Mouse (Mus musculus): Measurements from ENCODE around the gene Tiam1. TPM values are rescaled to one million over a fixed set of nuclear protein-coding genes. Genes with fewer than 3 reads are reported as not detected.

The Tiam1 gene
- polyA plus RNA-seq, 1 experiment from 2014 or later: 18.6 TPM

DNA sequence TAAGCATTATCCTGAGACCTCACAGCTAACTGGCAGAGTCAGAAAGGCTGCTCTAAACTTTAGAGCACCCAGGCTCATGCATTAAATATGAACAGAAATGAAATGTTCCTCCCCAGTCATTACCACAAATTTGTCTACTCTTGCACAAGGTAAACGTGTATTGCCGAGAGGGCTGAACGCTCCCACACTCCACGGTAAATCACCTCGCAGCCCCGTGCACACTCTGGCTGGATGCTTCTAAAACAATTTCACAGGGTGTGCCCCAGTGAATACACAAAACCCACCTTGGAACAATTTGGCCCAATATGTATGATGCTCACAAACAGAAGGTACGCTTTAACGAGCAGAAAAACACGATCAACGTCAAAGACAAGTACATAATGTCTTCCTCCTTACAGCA, 185.5 kb downstream of the Tiam1 start:
- Histone ChIP-seq H3K27ac (no peak overlapping the region), H3K4me2 (no peak overlapping the region), H3K36me3 (no peaks in the 10 kb centered on the region), H3K9ac (no peak overlapping the region), H3K9me3 (replicated peaks) (no peaks in the 10 kb centered on the region), H3K4me3 (replicated peaks) (no peak overlapping the region), H3K27me3 (no peaks in the 10 kb centered on the region), H3K4me1 (peaks cover 47% of the 10 kb centered on the region)
- no peak for ATAC-seq (replicated peaks; ENCODE audit: low FRiP score)
- 55% methylated on average over 10 of the region's 10 CpGs for WGBS

- H3K4me2 ChIP-seq: no peak overlapping the region
- H3K9me3 ChIP-seq (replicated peaks): no peaks in the 10 kb centered on the region
- no peaks in the 10 kb centered on the region for H3K36me3 ChIP-seq
- H3K4me1 ChIP-seq: peaks cover 36% of the 10 kb centered on the region
- 61% methylated on average over 8 of the region's 8 CpGs for WGBS
- no peak overlapping the region for H3K4me3 ChIP-seq (replicated peaks)
- peak; percentile 61; the same call in 1 of the 2 replicates for ATAC-seq (replicated peaks; ENCODE audit: low FRiP score)
- no peak overlapping the region for H3K9ac ChIP-seq
- H3K27ac ChIP-seq: peak overlapping the region; percentile 59
- H3K27me3 ChIP-seq: no peaks in the 10 kb centered on the region
Measured at GRCm38 (mm10) chr16:89954525-89954924, 189.0 kb downstream of the Tiam1 start.

- Histone ChIP-seq H3K9me3 (replicated peaks) (no peaks in the 10 kb centered on the region), H3K9ac (no peak overlapping the region), H3K4me3 (replicated peaks) (no peak overlapping the region), H3K27me3 (no peaks in the 10 kb centered on the region), H3K4me2 (no peak overlapping the region), H3K36me3 (no peaks in the 10 kb centered on the region), H3K4me1 (peaks cover 31% of the 10 kb centered on the region), H3K27ac (peak overlapping the region; percentile 59)
- ATAC-seq (replicated peaks; ENCODE audit: low FRiP score): no peak
- 71% methylated on average over 1 of the region's 1 CpGs for WGBS
Measured at GRCm38 (mm10) chr16:89954114-89954513, 189.5 kb downstream of the Tiam1 start.

- no peak for ATAC-seq (replicated peaks; ENCODE audit: low FRiP score)
- no peak overlapping the region for H3K4me3 ChIP-seq (replicated peaks)
- WGBS: 80% methylated on average over 5 of the region's 5 CpGs
- H3K4me1 ChIP-seq: peaks cover 20% of the 10 kb centered on the region
- H3K36me3 ChIP-seq: no peaks in the 10 kb centered on the region
- H3K27ac ChIP-seq: no peak overlapping the region
- H3K4me2 ChIP-seq: no peak overlapping the region
- H3K27me3 ChIP-seq: no peaks in the 10 kb centered on the region
- H3K9ac ChIP-seq: no peak overlapping the region
- no peaks in the 10 kb centered on the region for H3K9me3 ChIP-seq (replicated peaks)
Measured at GRCm38 (mm10) chr16:89952821-89953220, 190.7 kb downstream of the Tiam1 start.

GRCm38 (mm10) chr16:89950754-89951153, 192.8 kb downstream of the Tiam1 start:
- H3K9ac ChIP-seq: no peak overlapping the region
- H3K27me3 ChIP-seq: no peaks in the 10 kb centered on the region
- 63% methylated on average over 8 of the region's 8 CpGs for WGBS
- no peaks in the 10 kb centered on the region for H3K36me3 ChIP-seq
- no peaks in the 10 kb centered on the region for H3K9me3 ChIP-seq (replicated peaks)
- H3K27ac ChIP-seq: no peak overlapping the region
- peaks cover 14% of the 10 kb centered on the region; the same call in 1 of the 2 replicates for H3K4me1 ChIP-seq
- no peak overlapping the region for H3K4me2 ChIP-seq
- ATAC-seq (replicated peaks; ENCODE audit: low FRiP score): no peak
- no peak overlapping the region for H3K4me3 ChIP-seq (replicated peaks)

DNA sequence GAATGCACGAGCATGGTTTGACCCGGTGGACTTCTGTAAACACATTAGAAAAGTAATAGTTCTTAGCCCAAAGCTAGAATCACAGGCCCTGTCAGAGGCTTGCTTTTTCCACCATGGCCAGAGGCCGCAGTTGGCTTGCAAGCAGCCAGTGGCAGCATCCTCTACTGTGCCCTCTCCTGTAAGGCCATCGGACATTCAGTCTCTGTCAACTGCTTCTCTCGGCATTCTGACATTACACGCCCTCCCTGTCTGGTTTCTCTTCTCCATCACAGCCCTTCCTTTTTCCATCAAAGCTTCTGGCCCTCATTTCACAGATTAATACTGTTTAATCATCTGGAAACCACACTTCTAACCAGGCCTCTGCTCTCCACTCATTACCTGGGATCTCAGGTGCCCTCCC, 193.3 kb downstream of the Tiam1 start:
- Histone ChIP-seq H3K27ac (no peak overlapping the region), H3K27me3 (no peaks in the 10 kb centered on the region), H3K4me2 (no peak overlapping the region), H3K36me3 (no peaks in the 10 kb centered on the region), H3K4me1 (peaks cover 14% of the 10 kb centered on the region; the same call in 1 of the 2 replicates), H3K9me3 (replicated peaks) (no peaks in the 10 kb centered on the region), H3K9ac (no peak overlapping the region), H3K4me3 (replicated peaks) (no peak overlapping the region)
- 78% methylated on average over 6 of the region's 6 CpGs for WGBS
- no peak for ATAC-seq (replicated peaks; ENCODE audit: low FRiP score)

DNA sequence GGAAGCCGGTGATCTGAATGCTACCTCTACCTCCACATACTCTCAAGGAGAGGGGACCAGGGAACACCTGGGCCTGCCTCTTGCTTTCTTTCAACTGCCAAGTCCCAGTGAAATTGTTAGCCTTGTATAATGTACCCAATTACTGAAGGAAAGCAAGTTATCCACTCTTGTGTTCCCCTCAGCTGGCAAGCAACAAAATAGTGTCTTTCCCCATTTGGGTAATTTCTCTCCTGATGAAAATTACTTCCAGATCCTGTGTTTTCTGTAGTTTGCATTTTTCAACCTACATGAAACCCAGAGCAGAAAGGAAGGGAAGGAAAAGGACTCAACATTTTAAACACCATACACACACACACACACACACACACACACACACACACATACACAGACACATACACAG, 195.5 kb downstream of the Tiam1 start:
- Histone ChIP-seq H3K36me3 (no peaks in the 10 kb centered on the region), H3K4me3 (replicated peaks) (no peak overlapping the region), H3K4me1 (peaks cover 26% of the 10 kb centered on the region), H3K9ac (no peak overlapping the region), H3K27me3 (no peaks in the 10 kb centered on the region), H3K9me3 (replicated peaks) (no peaks in the 10 kb centered on the region), H3K4me2 (no peak overlapping the region), H3K27ac (no peak overlapping the region)
- WGBS: 100% methylated on average over 1 of the region's 1 CpGs
- ATAC-seq (replicated peaks; ENCODE audit: low FRiP score): no peak

DNA sequence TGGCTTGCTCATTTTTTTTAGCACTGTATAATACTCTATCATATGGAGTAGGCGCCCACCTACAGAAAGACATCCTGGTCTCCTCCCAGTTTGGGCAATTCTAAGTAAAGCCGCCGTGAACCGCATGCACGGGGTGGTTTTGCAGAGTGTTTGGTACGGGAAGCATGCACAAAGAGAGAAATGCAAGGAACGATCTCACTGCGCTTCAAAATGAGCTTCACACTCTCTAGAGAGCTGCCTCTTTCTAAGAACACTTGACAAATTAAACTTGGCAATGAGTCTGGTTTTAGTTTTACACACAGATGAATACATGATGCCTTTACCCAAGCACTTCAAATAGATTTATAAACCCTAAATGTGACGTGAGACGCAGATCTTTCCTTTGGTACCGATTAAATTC, 196.8 kb downstream of the Tiam1 start:
- no peaks in the 10 kb centered on the region for H3K9me3 ChIP-seq (replicated peaks)
- H3K9ac ChIP-seq: no peak overlapping the region
- H3K4me1 ChIP-seq: peaks cover 26% of the 10 kb centered on the region
- no peak overlapping the region for H3K27ac ChIP-seq
- H3K4me3 ChIP-seq (replicated peaks): no peak overlapping the region
- H3K27me3 ChIP-seq: no peaks in the 10 kb centered on the region
- WGBS: 91% methylated on average over 11 of the region's 11 CpGs
- H3K4me2 ChIP-seq: no peak overlapping the region
- H3K36me3 ChIP-seq: no peaks in the 10 kb centered on the region
- no peak for ATAC-seq (replicated peaks; ENCODE audit: low FRiP score)

- Histone ChIP-seq H3K4me2 (no peak overlapping the region), H3K27me3 (no peaks in the 10 kb centered on the region), H3K9me3 (replicated peaks) (0 out of 2 replicates have a peak, but pooled peaks cover 4% of the 10 kb centered on the region), H3K9ac (no peak overlapping the region), H3K4me3 (replicated peaks) (no peak overlapping the region), H3K4me1 (peaks cover 18% of the 10 kb centered on the region), H3K36me3 (no peaks in the 10 kb centered on the region), H3K27ac (no peak overlapping the region)
- ATAC-seq (replicated peaks; ENCODE audit: low FRiP score): no peak
- 25% methylated on average over 19 of the region's 19 CpGs for WGBS
Measured at GRCm38 (mm10) chr16:89944604-89945283, 198.8 kb downstream of the Tiam1 start.

DNA sequence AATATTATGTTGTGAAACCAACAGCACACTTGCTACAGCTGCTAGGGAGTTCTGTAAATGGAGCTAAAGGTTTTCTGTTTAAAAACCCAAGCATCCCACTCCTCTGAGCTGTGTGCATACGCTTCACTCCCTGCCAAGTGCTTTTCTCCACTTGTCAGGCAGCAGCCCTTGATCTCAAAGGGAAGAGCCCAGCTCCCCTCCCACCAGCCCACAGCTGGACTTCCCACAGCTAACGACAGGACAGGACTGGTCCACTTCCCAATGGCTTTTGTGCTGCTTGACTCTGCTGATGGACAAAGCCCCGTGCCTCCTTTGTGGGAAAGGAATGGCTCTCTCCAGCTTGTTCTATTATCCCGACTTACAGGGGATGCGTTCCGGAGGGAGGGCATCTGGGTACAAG, 199.5 kb downstream of the Tiam1 start:
- H3K9ac ChIP-seq: no peak overlapping the region
- no peak overlapping the region for H3K4me3 ChIP-seq (replicated peaks)
- ATAC-seq (replicated peaks; ENCODE audit: low FRiP score): no peak
- H3K4me2 ChIP-seq: no peak overlapping the region
- H3K27ac ChIP-seq: no peak overlapping the region
- WGBS: 31% methylated on average over 6 of the region's 6 CpGs
- no peaks in the 10 kb centered on the region for H3K27me3 ChIP-seq
- no peaks in the 10 kb centered on the region for H3K36me3 ChIP-seq
- 0 out of 2 replicates have a peak, but pooled peaks cover 4% of the 10 kb centered on the region for H3K9me3 ChIP-seq (replicated peaks)
- H3K4me1 ChIP-seq: peaks cover 18% of the 10 kb centered on the region

DNA sequence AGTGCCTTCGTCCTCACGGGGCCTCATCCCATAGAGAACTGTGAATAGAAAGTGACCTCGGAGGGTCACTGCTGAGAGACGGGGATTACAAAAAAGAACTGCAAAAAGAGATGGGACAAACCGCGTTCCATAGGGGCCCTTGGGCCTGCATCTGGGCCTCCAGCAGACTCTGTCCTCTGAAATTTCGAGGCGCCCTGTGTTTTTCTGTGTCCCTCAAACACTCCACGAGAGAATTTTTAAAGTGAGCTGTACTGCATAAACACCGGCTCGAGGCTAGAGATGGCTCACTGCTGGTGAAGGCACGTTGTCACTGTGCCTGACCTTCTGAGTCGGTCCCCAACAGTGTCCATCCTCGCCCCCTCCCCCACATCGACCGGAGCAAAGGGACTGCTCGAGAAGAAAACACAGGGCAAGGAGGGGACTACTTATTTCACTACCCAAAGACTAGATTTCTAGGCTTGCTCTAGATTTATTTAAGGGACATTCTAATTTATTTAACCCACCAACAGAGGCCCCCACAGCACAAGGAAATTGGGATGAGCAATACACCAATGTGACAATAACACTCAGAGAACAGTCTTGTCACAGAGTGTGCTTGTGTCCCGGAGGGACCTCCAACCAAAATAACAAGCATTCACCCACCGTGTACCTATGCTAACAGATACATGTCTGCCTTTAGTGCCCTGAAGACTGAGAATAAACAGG, 200.2 kb downstream of the Tiam1 start:
- ATAC-seq (replicated peaks; ENCODE audit: low FRiP score): no peak
- H3K27ac ChIP-seq: no peak overlapping the region
- H3K4me3 ChIP-seq (replicated peaks): no peak overlapping the region
- H3K9me3 ChIP-seq (replicated peaks): 0 out of 2 replicates have a peak, but pooled peaks cover 4% of the 10 kb centered on the region
- 34% methylated on average over 19 of the region's 19 CpGs for WGBS
- H3K36me3 ChIP-seq: no peaks in the 10 kb centered on the region
- H3K4me1 ChIP-seq: peaks cover 18% of the 10 kb centered on the region
- no peaks in the 10 kb centered on the region for H3K27me3 ChIP-seq
- H3K4me2 ChIP-seq: no peak overlapping the region
- H3K9ac ChIP-seq: no peak overlapping the region

DNA sequence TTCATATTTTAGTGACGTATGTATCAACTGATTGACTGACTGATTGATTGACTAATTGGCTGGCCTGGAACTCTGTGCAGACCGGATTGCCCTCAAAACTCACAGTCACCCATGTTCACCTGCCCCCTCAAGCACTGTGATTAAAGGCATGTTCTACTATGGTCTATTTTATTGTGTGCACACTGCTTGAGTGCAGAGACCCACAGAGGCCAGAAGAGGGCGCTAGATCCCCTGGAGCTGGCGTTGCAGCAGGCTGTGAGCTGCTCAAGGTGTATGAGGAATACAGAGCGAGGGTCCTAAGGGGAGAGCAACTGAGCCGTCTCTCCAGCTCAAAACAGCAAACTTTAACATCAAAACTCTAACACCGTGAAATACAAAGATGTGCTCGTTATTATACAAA, 202.9 kb downstream of the Tiam1 start:
- Histone ChIP-seq H3K27ac (no peak overlapping the region), H3K4me1 (peaks cover 18% of the 10 kb centered on the region), H3K9ac (no peak overlapping the region), H3K4me3 (replicated peaks) (no peak overlapping the region), H3K36me3 (no peaks in the 10 kb centered on the region), H3K9me3 (replicated peaks) (0 out of 2 replicates have a peak, but pooled peaks cover 4% of the 10 kb centered on the region), H3K27me3 (no peaks in the 10 kb centered on the region), H3K4me2 (no peak overlapping the region)
- no peak for ATAC-seq (replicated peaks; ENCODE audit: low FRiP score)
- WGBS: 91% methylated on average over 8 of the region's 8 CpGs
